Mouse (Mus musculus): Measurements from ENCODE around the gene Aco2. TPM values are rescaled to one million over a fixed set of nuclear protein-coding genes. Genes with fewer than 3 reads are reported as not detected.

Aco2 gene
- polyA plus RNA-seq, 1 experiment from 2014 or later = 180 TPM

DNA sequence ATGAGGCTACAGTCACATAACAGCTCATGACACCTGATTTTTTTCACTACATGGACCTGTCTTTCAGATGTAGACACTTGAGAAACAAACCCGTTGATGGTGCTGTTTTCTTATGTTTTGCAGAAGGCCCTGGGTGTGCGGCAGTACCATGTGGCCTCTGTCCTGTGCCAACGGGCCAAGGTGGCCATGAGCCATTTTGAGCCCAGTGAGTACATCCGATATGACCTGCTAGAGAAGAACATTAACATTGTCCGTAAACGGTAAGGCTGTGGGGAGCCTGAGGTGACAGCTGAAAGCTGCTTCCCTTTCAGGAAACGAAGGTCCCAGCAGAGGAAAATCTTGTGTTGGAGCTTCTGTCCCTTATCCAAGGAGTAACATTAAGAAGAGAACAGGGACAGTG is 17.1 kb downstream of the Aco2 start:
- H3K9ac ChIP-seq (ENCODE audit: low read length) = no peak overlapping the region
- H3K27ac ChIP-seq (ENCODE audit: low read length) = no peak overlapping the region
- peaks cover 23% of the 10 kb centered on the region; the same call in 1 of the 2 replicates for H3K36me3 ChIP-seq (ENCODE audit: control insufficient read depth, insufficient read depth, low read length)
- H3K4me2 ChIP-seq (ENCODE audit: low read depth, low read length) = no peak overlapping the region
- ATAC-seq (ENCODE audit: low read depth) = no peak
- H3K27me3 ChIP-seq (ENCODE audit: control insufficient read depth, insufficient read depth, low read depth, low read length) = no peaks in the 10 kb centered on the region
- WGBS = 89% methylated on average over 7 of the region's 7 CpGs
- H3K9me3 ChIP-seq (ENCODE audit: control insufficient read depth, low read length) = no peaks in the 10 kb centered on the region
- no peak overlapping the region for H3K4me3 ChIP-seq (ENCODE audit: low read length)
- 0 out of 2 replicates have a peak, but pooled peaks cover 2% of the 10 kb centered on the region for H3K4me1 ChIP-seq (replicated peaks; ENCODE audit: control insufficient read depth, insufficient read depth, low read length)

DNA sequence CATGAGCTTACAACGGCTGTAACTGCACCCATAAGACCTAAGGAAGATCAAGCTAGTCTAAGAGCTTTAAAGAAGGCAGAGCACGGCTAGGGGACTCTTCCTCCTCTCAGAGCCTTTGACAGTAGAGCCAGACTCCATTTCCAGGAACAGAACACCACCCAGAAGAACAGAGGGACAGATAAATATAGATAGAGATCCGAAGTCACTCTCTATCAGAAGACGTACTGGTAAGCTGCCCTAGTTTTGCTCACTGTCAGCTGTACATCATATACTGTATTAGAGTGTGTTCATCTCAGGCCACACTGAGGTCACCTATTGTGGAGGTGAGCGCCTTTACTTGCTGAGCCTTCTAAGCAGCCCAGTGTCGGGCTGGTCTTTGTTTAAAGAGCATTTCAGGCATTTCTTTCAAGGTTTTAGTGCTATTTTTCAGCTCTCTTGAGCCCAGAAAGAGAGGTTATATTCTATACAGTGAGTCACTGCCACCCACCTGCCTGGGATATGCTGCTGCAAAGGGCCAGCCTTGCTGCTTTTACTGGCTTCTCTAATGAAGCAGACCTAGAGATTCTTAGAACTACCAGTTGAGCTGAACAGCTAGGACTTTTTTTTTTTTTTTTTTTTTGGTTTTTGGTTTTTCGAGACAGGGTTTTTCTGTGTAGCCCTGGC is 19.2 kb downstream of the Aco2 start:
- Histone ChIP-seq H3K27ac (ENCODE audit: low read length) (no peak overlapping the region), H3K9ac (ENCODE audit: low read length) (no peak overlapping the region), H3K27me3 (ENCODE audit: control insufficient read depth, insufficient read depth, low read depth, low read length) (no peaks in the 10 kb centered on the region), H3K9me3 (ENCODE audit: control insufficient read depth, low read length) (no peaks in the 10 kb centered on the region), H3K4me1 (replicated peaks; ENCODE audit: control insufficient read depth, insufficient read depth, low read length) (0 out of 2 replicates have a peak, but pooled peaks cover 2% of the 10 kb centered on the region), H3K4me2 (ENCODE audit: low read depth, low read length) (no peak overlapping the region), H3K36me3 (ENCODE audit: control insufficient read depth, insufficient read depth, low read length) (peaks cover 27% of the 10 kb centered on the region; the same call in 1 of the 2 replicates), H3K4me3 (ENCODE audit: low read length) (no peak overlapping the region)
- no peak for ATAC-seq (ENCODE audit: low read depth)
- 85% methylated on average over 7 of the region's 7 CpGs for WGBS

DNA sequence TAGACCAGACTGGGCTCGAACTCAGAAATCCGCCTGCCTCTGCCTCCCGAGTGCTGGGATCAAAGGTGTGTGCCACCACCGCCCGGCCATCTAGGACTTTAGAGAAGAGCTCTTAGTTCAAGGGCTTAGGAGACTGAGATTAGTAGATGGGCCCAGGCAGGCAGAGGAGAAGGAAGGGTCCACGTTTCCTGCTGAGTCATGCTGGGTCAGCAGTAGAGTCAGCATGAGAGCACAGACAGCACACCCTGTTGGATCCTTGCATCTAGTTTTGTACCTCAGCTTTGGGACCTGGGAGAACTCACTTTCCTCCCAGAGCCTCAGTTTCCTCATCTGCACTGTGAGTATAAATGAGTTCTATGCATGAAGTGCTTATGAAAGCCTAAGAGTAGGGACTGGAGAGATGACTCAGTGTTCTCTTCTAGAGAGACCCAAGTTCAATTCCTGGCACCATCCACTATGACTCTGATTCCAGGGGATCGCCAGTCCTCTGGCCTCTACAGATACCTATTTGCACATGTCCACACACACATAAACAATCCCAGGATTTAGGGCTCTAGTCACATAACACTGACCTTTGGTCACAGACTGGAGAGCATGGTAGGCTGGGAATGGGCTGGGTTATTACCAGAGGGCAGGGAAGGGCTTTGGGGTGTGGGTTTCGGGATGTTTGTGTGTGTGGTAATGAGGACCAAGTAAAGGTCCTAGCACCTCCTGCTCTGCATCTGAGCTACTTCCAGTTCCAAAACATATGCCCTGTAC is 19.9 kb downstream of the Aco2 start:
- Histone ChIP-seq H3K9me3 (ENCODE audit: control insufficient read depth, low read length) (no peaks in the 10 kb centered on the region), H3K27me3 (ENCODE audit: control insufficient read depth, insufficient read depth, low read depth, low read length) (no peaks in the 10 kb centered on the region), H3K36me3 (ENCODE audit: control insufficient read depth, insufficient read depth, low read length) (peaks cover 27% of the 10 kb centered on the region; the same call in 1 of the 2 replicates), H3K4me1 (replicated peaks; ENCODE audit: control insufficient read depth, insufficient read depth, low read length) (0 out of 2 replicates have a peak, but pooled peaks cover 2% of the 10 kb centered on the region), H3K9ac (ENCODE audit: low read length) (no peak overlapping the region), H3K4me3 (ENCODE audit: low read length) (no peak overlapping the region), H3K4me2 (ENCODE audit: low read depth, low read length) (no peak overlapping the region), H3K27ac (ENCODE audit: low read length) (no peak overlapping the region)
- ATAC-seq (ENCODE audit: low read depth) = no peak
- WGBS = 89% methylated on average over 8 of the region's 8 CpGs

DNA sequence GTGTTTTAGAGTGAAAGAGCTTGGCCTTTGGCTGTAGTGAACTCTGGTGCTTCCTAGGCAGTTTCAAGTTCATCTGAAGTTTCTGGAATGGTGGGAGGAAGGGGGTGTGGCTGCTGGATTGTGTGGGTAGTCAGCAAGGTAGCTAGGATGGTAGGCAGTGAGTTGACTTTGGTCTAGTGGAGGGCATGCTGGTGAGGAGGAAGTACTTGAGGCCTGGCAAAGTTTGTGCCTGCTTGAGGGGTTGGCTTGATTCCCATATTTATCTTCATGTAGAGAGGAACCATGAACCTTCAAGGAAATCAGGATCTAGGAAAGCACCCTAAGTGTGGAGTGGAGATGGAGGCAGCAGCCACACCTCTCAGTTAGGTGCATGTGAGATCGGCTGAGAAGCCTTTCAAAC is 21.9 kb downstream of the Aco2 start:
- Histone ChIP-seq H3K4me1 (replicated peaks; ENCODE audit: control insufficient read depth, insufficient read depth, low read length) (0 out of 2 replicates have a peak, but pooled peaks cover 2% of the 10 kb centered on the region), H3K27ac (ENCODE audit: low read length) (peak overlapping the region; percentile 11; the same call in 1 of the 2 replicates), H3K9me3 (ENCODE audit: control insufficient read depth, low read length) (no peaks in the 10 kb centered on the region), H3K4me2 (ENCODE audit: low read depth, low read length) (no peak overlapping the region), H3K4me3 (ENCODE audit: low read length) (no peak overlapping the region), H3K36me3 (ENCODE audit: control insufficient read depth, insufficient read depth, low read length) (peaks cover 24% of the 10 kb centered on the region; the same call in 1 of the 2 replicates), H3K9ac (ENCODE audit: low read length) (no peak overlapping the region), H3K27me3 (ENCODE audit: control insufficient read depth, insufficient read depth, low read depth, low read length) (no peaks in the 10 kb centered on the region)
- WGBS = 61% methylated on average over 1 of the region's 1 CpGs
- ATAC-seq (ENCODE audit: low read depth) = peak; percentile 92

DNA sequence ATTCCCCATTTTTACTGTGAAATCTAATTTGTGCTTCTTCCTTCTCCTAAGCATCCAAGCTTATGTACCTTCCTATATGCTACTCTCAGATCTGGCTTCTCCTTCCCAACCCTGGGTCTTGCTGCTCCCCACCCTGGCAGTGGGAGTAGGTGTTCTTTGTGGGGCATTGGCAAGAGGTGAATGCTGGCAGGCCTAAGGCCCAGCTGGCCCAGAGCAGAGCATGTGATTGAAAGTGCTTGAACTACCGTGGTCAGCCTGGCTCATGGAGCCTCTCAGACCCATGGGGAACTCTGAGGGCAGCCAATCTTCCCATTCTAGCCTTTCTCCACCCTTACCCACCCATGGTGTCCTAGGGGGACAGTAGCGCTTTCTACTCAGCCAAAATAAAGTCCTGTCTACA is 24.3 kb downstream of the Aco2 start:
- Histone ChIP-seq H3K4me3 (ENCODE audit: low read length) (no peak overlapping the region), H3K9me3 (ENCODE audit: control insufficient read depth, low read length) (no peaks in the 10 kb centered on the region), H3K36me3 (ENCODE audit: control insufficient read depth, insufficient read depth, low read length) (peaks cover 23% of the 10 kb centered on the region; the same call in 1 of the 2 replicates), H3K4me2 (ENCODE audit: low read depth, low read length) (no peak overlapping the region), H3K27me3 (ENCODE audit: control insufficient read depth, insufficient read depth, low read depth, low read length) (no peaks in the 10 kb centered on the region), H3K9ac (ENCODE audit: low read length) (no peak overlapping the region), H3K27ac (ENCODE audit: low read length) (no peak overlapping the region), H3K4me1 (replicated peaks; ENCODE audit: control insufficient read depth, insufficient read depth, low read length) (0 out of 2 replicates have a peak, but pooled peaks cover 2% of the 10 kb centered on the region)
- ATAC-seq (ENCODE audit: low read depth) = no peak
- 78% methylated on average over 2 of the region's 2 CpGs for WGBS

DNA sequence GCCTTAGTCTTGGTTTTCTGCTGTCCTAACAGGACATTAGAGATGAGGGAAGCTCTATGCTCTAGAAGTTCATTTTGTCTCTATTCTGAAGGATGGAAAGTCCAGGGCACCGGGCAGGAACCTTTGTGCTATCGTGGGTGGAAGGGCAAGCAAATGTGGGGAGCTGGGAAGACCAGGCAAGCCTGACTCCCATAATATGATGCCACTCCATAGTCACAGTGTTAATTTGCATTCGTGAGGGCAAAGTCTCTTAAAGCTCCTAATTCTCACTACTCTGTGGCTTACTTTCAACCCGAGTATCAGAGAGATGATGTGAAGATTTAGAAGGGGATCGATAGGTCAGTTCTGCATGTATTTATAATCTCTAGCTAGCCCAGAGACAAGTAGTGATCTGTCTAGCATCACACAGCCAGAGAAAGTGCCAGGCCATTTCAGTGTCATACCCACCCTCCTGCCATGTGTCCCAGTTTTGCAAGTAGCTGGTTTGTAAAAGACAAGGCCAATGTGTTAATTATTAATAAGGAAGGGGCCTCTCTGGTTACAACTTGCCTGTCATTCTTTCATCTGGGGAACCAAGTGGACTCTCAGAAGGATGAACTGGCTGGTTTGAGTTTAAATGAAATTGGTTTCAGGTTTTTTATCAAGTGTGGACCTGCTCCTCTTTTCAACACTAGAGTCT is 25.6 kb downstream of the Aco2 start:
- Histone ChIP-seq H3K9ac (ENCODE audit: low read length) (no peak overlapping the region), H3K36me3 (ENCODE audit: control insufficient read depth, insufficient read depth, low read length) (peaks cover 24% of the 10 kb centered on the region), H3K4me1 (replicated peaks; ENCODE audit: control insufficient read depth, insufficient read depth, low read length) (0 out of 2 replicates have a peak, but pooled peaks cover 2% of the 10 kb centered on the region), H3K27me3 (ENCODE audit: control insufficient read depth, insufficient read depth, low read depth, low read length) (no peaks in the 10 kb centered on the region), H3K27ac (ENCODE audit: low read length) (no peak overlapping the region), H3K9me3 (ENCODE audit: control insufficient read depth, low read length) (no peaks in the 10 kb centered on the region), H3K4me3 (ENCODE audit: low read length) (no peak overlapping the region), H3K4me2 (ENCODE audit: low read depth, low read length) (no peak overlapping the region)
- no peak for ATAC-seq (ENCODE audit: low read depth)
- WGBS = 87% methylated on average over 5 of the region's 5 CpGs

DNA sequence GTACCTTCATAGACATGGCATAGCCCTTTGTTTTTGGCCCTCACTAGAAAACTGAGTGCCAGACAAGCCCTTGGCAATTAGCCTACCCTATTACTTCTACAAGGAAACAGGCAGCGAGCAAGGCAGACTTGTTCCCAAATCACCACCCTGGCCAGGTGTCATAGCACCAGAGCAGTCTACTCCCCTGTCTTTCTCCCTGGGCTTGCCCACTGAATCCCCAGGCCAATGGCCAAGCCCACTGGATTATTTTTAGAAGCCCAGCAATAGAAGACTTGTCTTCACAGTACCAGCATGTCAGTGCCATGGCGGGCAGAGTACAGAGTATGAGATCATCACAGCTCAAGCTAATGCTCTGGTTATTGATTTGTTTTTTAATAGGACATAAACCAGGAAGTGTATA is 26.6 kb downstream of the Aco2 start:
- WGBS = 82% methylated on average over 2 of the region's 2 CpGs
- ATAC-seq (ENCODE audit: low read depth) = no peak
- Histone ChIP-seq H3K4me1 (replicated peaks; ENCODE audit: control insufficient read depth, insufficient read depth, low read length) (0 out of 2 replicates have a peak, but pooled peaks cover under 1% of the 10 kb centered on the region), H3K27me3 (ENCODE audit: control insufficient read depth, insufficient read depth, low read depth, low read length) (no peaks in the 10 kb centered on the region), H3K9ac (ENCODE audit: low read length) (no peak overlapping the region), H3K36me3 (ENCODE audit: control insufficient read depth, insufficient read depth, low read length) (peaks cover 24% of the 10 kb centered on the region), H3K9me3 (ENCODE audit: control insufficient read depth, low read length) (no peaks in the 10 kb centered on the region), H3K27ac (ENCODE audit: low read length) (no peak overlapping the region), H3K4me3 (ENCODE audit: low read length) (no peak overlapping the region), H3K4me2 (ENCODE audit: low read depth, low read length) (no peak overlapping the region)

DNA sequence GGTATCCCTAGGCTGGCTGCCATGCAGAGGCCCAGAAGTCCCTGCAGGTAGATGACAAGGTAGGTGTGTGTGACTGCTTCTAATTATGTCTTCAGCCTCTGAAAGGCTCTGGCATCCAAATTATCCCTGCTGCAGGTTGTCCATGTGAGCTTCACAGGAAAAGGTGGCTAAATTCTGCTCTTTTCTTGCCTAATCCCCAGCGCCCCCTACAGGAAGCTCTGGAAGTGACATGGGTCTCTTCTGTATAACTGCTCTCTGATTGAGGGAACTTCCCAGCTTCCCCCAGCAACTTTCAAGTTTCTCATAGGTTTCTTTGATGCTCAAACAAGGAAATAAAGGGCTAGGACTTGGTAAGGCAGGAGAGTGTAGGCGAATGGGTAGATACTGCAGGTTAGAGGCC is 32.8 kb downstream of the Aco2 start:
- H3K4me3 ChIP-seq (ENCODE audit: low read length) = no peak overlapping the region
- ATAC-seq (ENCODE audit: low read depth) = 0 out of 2 replicates have a peak, but pooled peaks have one; percentile 17
- WGBS = 36% methylated on average over 2 of the region's 2 CpGs
- H3K9me3 ChIP-seq (ENCODE audit: control insufficient read depth, low read length) = no peaks in the 10 kb centered on the region
- H3K4me1 ChIP-seq (replicated peaks; ENCODE audit: control insufficient read depth, insufficient read depth, low read length) = no peaks in the 10 kb centered on the region
- no peak overlapping the region for H3K27ac ChIP-seq (ENCODE audit: low read length)
- no peak overlapping the region for H3K9ac ChIP-seq (ENCODE audit: low read length)
- H3K4me2 ChIP-seq (ENCODE audit: low read depth, low read length) = no peak overlapping the region
- H3K36me3 ChIP-seq (ENCODE audit: control insufficient read depth, insufficient read depth, low read length) = peaks cover 43% of the 10 kb centered on the region
- no peaks in the 10 kb centered on the region for H3K27me3 ChIP-seq (ENCODE audit: control insufficient read depth, insufficient read depth, low read depth, low read length)

DNA sequence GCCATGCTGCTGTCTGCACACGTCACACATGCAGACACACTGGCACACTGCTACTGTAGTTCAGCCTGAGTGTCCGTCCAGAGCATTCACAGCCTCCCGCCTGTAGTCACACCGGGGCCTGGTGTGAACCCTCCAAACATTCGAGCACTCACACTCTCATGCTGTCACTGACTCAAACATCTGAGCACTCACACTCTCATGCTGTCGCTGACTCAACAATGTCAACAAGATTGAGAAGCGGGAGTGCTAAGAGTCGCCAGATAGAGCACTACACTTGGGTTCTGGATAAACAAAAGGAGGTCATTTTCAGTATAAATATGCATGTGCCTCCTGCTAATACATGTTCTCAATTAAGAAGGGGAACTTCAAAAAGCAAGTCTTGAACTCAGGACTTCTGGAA is 35.8 kb downstream of the Aco2 start:
- WGBS = 71% methylated on average over 8 of the region's 8 CpGs
- Histone ChIP-seq H3K4me1 (replicated peaks; ENCODE audit: control insufficient read depth, insufficient read depth, low read length) (no peaks in the 10 kb centered on the region), H3K27ac (ENCODE audit: low read length) (no peak overlapping the region), H3K9me3 (ENCODE audit: control insufficient read depth, low read length) (no peaks in the 10 kb centered on the region), H3K4me2 (ENCODE audit: low read depth, low read length) (no peak overlapping the region), H3K36me3 (ENCODE audit: control insufficient read depth, insufficient read depth, low read length) (peaks cover 41% of the 10 kb centered on the region), H3K27me3 (ENCODE audit: control insufficient read depth, insufficient read depth, low read depth, low read length) (no peaks in the 10 kb centered on the region), H3K9ac (ENCODE audit: low read length) (no peak overlapping the region), H3K4me3 (ENCODE audit: low read length) (no peak overlapping the region)
- ATAC-seq (ENCODE audit: low read depth) = no peak

Measured in lung, embryonic 16.5 days (tissue).